Mouse (Mus musculus): ENCODE results near the gene Celf2.

Gene Celf2

DNA sequence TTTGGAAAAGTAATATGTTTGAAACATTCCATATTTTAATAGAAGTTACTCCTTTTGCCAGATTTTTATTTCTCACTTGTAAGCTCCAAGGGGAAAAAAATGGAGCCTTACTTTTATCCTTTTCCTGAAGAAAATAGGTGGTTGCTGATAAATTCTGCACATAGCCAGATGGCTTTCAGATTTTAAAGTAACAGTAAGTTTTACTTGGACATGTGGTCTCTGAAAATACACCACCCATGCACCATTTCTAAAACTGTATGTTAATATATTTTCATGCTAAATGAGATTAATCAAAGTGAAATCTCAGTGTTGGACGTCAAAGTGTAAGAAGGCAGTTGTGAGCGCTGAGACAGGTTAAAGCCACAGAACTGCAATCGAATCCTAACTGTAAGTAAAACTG lies 502.5 kb downstream of the Celf2 start:
- no peak for DNase-seq

DNA sequence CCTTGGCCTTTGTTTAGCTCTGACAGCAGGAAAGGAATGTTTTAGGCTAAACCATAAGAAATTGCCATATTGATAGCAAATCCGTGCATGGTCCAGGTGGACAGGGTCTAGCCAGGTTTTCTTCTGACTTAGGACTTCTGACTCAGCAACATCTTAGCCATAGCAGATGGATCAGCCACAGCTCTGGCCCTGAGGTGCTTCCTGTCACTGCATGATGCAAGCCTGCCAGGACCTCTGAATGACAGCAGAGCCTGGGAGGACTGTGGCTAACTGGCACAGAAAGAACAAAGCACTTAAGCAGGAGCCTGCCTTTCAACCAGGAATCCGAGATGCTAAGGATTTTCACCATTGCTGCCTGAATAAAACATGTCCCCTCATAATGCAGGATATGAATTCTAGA lies 507.4 kb downstream of the Celf2 start:
- peak; percentile 90 for DNase-seq

DNA sequence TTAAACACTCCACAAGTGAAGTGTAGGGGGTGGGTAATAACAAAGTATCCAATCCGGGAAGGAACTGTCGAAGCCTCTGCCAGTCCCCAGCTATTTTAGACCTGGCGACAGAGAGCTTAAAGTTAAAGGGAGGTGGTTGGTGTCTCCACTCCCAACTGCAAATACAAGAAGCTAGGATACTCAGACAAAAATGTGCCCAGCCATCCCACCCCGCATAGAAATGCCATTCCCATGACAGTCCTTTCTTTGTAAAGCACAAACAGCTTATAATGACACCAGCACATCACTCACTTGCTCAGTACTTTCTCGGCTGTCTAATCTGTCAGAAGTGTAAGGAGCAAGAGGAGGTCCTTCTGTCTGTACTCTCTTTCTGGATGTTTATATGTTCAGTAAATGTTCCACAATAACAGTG lies 518.3 kb downstream of the Celf2 start:
- DNase-seq = no peak

DNA sequence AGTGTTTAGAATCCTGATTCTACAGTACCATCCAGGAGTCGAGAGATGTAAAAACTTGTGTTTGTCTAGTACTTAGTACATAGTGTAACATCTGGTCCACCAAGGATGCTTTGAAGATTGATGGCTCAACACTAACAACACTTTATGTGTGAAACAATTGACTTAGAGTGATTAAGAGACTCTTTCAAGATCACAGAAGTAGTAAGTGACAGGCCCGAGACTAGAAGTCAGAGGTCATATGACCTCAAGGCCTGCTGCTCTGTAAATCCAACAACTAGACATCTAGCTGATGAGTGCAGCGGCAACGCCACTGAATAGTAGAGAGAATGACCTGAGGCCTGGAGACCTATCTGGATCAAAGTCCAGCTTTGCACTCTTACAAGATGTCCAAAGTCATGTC lies 523.7 kb downstream of the Celf2 start:
- DNase-seq = no peak

DNA sequence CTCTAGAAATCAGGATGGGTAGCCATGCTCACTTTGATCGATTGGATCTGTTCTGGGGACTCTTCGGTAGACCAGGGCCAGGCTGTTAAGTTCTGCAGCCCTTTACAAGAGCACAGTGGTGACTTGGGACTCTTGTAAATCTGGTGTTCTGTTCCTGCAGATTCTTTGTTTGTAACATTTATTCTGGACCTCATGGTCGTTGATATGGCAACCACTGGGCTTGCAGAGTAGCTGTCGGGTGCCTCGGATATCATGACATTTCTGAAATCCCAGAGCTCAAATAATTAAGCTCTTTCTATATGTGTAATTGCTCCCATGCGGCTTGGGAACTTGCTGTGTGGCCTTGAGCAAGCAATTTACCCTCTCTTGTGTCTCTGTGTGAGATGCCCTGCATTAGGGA lies 525.5 kb downstream of the Celf2 start:
- no peak for DNase-seq

DNA sequence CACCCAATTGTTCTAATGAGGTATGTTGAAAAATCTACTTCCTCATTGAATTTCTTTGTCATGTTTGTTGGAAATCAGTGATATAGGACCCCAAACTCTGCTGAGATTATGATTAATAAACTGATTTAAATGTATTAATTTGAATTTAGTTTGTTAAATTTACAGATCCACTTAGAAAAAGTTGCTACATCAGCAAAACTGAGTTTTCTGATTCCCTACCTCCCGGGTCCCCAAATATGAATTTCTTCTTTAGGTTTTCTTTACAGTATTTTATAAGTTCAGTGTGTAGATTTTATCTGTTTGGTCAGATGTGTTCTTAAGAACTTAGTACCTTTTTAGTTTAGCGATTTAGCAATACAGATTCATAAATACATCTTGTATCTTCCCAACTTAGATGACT lies 533.1 kb downstream of the Celf2 start:
- DNase-seq = no peak

DNA sequence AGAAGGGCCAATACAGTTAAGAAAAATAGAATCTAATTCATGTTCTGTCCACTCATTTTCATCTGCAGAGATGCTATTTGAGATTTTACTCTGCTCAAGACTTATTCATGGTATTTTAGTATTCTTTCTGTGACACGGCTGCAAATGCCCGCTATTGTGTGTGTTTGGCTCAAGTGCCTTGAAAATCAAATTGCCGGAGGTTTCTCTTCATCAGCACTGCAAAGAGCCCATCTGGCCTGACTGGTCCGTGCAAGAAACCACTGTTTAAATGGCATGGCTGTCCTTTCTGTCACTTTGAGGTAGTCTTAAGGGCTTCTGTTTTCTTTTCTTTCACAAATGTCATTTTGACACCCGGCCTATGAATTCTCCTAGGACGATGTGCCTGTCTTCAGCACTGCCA lies 540.1 kb downstream of the Celf2 start:
- DNase-seq = no peak

DNA sequence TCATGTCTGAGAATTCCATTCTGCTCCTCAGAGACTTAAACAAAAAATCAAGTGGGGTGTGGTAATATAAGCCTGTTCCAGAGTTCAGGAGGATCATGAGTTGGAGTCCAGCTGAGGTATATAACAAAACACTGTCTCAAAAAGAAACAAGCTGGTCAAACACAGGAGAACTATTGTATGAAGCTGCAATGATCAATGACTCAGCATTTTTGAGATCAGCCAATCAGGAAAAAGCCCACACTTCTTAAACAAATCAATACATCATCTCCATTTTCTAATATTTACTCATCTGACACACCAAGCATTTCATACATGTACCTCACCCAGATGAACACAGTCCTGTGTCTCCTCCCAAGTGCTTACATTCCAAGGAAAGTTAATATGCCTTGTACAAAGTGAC lies 544.1 kb downstream of the Celf2 start:
- no peak for DNase-seq

DNA sequence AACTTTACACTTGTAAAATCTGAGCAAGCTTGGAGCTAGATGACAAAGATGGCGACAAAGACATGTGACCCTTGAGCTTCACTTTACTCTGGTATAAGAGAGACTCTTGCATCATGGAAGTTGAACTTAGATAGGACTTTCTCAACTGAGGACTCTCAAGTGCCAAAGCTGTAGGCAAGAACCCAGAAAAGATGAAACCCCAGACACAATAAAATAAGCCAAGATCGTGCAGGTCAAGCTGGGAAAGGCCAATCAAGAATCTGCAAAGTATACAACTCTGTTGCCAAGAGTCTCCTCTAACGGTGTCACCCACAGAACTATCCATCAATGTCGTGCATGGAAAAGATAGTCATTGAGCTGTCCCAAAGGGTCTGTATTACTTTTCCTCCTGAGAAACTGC lies 558.7 kb downstream of the Celf2 start:
- DNase-seq = no peak

DNA sequence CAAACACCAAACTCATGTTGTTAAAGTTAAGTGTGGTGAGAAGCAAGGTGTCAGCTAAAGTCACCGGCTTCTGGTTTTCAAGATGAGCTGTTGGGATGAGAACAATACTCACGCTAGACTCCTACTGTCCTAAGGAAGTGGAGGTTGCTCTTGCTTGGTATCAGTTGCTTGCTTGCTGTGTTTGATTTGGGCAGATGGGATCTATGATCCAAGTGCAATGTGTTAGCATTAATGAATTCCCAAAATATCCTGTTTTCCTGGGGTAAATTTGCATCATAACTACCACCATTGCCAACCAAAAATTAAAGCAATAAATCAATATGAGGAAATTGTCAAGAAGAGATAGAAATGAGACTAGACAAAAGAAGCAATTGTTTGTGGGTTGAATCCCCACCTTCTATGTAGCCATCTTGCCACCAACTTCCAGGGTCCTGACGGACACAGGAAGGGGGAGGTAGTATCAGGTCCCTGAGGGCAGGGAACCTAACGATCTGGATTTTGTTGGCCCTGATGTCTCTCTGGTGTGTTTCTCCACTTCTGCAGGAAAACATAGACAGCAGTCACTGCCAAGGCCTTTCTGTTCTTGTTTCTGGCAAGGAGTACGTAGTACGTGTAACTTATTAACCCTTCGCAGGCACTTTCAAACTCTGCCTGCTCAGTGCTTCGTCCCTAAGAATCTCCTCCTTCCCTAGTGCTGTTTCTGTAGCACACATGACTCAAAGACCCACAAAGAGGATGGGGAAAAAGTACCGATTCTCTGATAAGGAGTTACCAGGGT lies 563.5 kb downstream of the Celf2 start:
- DNase-seq = no peak

DNA sequence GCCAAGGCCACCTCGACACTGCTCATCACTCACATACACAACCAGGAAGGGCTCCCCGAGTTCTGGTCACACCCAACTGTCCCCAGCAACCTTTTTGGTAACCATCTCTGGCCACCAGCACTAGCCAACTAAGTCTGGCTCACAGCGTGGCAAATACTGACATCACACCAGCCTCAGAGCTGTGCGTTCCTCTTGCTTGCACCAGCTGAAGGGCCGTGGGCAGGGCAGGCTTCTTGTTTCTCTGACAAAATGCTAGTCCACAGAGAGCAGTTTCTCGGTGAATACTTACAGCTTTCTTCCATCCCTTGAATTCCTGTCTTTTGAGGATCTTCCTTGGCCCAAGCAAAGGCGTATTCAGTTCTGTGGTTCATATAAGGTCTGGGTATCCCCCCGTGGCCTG lies 565.7 kb downstream of the Celf2 start:
- DNase-seq = no peak

DNA sequence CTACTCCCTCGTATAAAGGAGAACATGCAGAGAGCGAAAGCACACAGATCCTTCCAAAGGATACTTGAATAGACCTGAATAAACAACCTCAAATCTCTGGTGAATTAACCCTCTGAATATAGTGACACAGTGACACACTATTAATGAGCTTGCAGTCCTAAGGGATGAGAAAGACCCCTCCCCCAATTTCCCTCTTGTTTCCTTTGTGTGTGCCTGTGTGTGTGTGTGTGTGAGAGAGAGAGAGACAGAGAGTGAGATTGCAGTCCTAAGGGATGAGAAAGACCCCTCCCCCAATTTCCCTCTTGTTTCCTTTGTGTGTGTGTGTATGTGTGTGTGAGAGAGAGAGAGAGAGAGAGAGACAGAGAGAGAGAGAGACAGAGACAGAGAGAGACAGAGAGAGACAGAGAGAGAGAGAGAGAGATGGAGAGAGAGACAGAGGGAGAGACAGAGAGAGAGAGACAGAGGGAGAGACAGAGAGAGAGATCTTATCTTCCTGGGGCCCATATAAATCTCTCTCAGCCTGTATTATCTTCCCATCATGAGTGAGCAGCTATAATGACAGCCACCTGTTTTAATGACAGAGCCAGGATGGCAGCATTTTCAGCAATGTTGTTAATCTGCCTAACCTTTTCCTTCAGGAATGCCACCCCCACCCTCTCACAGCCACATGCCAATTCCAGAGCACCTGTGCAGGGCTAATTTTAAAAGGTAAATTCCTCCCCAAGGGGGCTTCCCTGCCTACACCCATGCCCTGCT lies 566.5 kb downstream of the Celf2 start:
- no peak for DNase-seq

DNA sequence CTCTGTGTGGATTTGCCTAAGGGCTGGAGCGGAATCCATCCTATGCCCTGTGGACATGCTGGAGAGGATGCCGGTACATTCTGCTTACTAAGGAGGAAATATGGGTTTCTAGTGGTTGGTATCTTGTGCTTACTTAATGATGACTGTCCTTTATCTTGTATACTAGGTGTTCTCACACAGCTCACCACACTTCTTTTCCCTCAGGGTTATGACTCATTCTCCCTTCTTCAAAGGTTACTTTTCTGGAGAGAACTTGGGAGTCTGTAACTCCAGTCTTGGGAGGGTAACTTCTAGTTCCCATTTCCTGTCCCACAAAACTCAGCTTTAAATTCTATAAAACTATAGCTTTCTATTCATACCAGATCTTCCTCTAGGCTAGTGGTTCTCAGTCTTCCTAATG lies 570.2 kb downstream of the Celf2 start:
- DNase-seq = no peak

DNA sequence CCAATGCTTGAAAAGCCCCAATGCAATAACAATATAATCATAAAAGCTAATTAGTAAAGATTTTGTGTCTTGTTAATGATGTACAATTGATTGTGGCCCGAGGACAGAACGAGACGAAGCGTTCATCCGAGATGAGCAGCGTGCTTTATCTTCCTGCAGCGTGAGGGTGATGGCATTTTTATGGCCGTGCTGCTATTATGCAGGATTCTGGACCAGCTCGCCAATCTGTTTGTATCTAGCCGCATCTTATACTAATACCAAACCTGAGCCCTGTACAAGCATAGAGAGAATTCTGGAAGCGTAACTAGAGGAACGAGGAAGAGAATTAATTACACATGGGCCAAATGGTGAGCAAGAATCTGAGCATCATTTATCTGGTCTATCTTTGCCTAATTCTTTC lies 576.2 kb downstream of the Celf2 start:
- DNase-seq = no peak

DNA sequence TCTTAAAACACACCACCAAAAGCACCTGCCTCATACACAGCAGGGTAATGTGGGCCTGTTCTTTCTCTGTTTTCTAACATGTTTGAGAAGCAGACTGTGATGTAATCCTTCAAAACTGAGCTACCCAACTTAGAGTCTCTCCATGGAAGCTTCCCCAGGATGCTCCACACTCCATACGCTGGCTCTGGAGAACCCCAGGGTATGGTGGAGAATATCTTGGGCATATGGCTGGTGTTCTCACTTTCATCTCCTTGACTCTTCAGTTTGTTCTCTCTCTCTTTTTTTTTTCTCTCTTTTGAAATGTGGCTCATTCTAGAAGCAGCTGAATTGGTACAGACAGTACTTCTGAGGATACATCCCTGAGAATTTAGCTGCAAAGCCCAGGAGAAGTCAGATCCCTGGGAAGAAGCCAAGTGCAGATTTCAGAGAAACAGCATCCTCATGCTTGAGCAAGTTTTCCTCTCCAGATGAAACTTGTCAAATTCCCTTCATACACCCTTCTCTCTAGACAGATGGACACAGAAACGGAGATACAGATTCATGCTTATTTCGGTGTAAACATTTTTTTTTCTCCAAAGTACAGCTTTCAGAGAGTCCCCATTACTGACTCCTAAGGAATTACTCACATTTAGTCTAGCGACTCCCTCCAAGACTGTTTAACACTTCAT lies 581.5 kb downstream of the Celf2 start:
- DNase-seq = no peak

DNA sequence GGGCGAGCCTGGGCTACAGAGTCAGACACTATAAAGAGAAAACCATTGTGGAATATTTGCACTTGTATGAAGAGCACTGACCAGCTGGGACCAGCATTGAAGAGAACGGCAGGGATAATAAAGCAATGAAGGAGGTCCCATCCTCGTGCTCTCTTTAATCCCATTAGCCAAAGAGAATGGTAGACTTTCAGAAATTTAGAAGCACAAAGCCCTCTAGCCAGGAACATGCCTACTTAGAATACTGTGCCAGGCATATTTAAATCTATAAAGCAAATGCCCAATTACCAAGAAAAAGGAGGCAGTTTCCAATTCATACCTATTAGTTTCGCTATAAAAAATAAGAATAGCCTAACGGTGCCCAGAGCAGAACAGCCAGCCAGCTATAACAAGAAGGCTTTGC lies 583.9 kb downstream of the Celf2 start:
- DNase-seq = no peak

DNA sequence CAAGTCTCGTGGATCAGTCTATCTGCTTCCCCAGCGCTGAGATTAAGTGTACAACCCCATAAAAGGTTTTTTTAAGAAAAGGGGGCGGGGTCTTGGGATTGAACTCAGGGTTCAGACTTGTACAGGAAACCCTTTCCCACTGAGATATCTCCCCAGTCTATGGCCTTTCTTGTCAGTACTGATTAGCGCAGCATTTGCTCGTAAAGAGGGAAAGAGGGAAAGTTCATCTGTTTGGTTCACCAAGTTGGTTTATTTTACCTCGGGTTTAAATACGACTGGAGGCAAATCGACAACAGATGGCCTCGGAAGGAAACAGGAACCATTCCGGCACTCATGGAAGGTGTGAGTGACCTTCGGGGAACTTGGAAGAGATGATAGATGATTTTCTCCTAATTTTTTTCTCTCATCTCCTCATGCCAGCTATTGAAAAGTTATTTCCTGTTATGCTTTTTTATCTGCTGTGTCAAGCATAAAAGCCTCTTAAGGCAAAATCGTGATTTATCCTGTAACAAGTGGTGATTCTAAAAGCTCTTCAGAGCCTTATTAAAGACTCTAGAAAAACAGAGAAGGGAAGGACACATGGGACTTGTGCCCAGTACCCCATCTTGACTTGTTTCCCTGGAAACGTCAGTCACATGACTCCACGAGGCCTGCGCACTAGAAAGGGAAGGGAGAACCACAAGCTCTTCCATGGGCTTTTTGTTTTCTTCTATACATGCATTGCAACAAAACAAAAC lies 585.5 kb downstream of the Celf2 start:
- peak; percentile 13 for DNase-seq

DNA sequence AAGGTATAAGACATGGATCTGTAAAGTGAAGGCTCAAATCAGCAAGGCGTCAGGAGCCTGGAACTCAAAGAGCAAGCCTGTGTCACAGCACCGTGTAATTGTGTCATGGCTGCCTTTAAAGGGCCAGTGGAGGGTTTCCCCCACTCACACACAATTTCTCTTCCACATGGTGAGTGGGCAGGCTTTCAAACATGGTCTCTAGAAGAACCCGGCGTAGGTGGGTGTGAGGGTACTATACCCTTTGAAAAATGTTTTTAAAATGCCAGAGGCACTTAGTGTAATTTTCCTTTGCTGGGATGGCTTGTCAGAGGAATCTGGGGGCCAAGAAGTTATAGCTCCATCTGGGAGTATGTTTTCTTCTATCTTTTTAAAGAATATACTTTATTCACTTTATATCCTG lies 594.0 kb downstream of the Celf2 start:
- DNase-seq = no peak

DNA sequence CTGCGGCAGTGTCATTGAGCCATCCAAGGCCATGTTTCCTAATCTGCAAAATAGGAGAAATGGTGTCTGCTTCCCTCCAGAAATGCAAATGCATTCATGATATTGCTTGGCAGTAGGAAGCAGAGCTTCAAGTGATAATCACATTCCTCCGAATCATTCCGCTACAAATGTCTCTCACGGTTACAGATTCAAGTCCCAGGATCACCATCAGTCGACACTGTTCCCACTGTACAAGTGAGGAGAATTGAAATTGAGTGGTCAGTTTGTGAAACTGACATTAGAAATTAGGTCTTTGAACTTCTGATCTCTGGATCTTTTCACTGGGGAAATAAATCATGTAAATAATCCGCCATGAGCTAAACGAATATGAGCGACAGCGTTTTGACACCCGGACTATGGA lies 596.0 kb downstream of the Celf2 start:
- no peak for DNase-seq

DNA sequence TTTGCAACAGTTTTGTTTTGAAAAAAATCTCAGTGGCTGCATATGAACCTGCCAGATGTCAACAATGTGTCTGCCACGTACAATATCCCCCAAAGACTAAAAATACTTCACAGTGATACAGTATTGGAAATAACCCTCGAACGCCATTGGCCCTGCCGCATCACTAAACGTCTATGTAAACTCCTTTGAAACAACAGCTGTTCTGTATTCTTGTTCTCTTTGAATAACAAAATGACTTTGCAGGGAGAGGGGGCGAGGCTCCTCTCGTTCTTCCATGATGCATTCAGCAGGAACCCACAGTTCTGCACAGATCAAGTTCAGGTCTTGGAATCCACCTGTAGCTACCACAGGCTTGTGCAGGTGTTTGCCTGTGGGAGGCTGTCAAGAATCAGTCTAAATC lies 597.4 kb downstream of the Celf2 start:
- DNase-seq = no peak

DNA sequence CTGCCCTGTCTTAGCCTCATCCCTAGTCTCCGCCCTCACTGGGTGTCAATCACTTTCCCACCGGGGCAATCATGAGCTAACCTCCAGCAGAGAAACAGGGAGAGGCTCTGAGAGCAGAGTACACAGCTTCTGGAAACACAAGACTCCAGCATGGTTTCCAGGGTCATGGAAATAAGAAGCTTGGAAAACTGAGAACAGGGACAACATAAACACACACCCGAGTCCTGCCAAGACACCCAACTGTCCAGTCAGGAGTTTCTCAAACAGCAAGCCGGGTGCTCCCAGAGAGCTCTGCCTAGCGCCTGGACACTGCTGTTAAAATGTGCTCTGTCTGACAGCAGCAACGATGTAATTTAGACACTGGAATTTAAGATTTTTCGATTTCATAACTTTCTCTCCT lies 599.4 kb downstream of the Celf2 start:
- DNase-seq = no peak

DNA sequence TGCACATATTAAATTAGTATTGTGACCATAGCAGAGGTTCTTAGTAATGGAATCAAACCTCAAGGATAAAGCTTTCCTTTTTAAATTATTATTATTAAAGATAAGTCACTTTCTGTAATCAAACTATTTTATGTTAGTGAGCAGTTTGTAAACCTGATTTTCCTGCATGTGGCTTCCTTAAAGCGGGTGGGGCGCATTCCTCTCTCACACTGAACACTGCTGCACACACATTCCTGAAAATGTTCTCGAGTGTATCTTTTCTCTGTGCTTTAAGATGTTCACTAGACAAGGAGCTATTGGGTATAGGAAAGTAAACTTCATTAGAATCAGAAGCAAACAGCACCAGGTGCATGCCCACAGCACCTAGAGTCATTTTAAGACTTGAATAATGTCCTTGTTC lies 605.0 kb downstream of the Celf2 start:
- no peak for DNase-seq

DNA sequence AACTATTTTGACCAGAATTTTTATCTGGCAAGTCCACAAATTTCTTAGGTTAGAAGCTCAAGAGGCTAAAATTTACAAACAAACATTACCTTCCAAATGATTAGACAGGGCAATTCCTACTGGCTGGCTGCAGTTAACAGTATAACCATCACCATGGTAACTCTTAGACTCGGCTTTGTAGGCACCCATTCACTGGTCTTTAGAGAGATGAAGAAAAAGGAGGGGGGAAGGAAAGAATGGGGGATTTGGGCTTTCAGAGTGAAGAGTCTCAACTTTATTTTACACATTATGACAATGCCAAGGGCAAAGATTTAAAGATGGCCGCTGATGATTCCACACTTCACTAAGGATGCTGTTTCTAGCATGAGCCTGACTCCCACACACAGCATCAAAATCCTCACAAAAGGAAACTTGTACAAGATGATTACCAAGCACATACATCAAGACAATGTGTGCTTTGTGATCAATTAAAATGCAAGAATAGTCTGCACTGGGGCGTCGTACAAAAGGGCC lies 606.1 kb downstream of the Celf2 start:
- DNase-seq = no peak
